Mouse (Mus musculus): ENCODE results near the gene Rpl3.

The Rpl3 gene

GRCm38 (mm10) chr15:80034366-80034765, 57.3 kb downstream of the Rpl3 start:
- DNase-seq (ENCODE audit: low spot score) = no peak

- no peak for DNase-seq (ENCODE audit: low spot score)
Measured at GRCm38 (mm10) chr15:80031133-80031532, 60.5 kb downstream of the Rpl3 start.

- DNase-seq (ENCODE audit: low spot score) = no peak
Measured at GRCm38 (mm10) chr15:80030399-80030798, 61.3 kb downstream of the Rpl3 start.

GRCm38 (mm10) chr15:80028862-80029261, 62.8 kb downstream of the Rpl3 start:
- DNase-seq (ENCODE audit: low spot score) = no peak

Data from left cerebral cortex, adult 11 months (tissue).